Mouse (Mus musculus) brain, adult 2 months (tissue): ENCODE measurements at regions not wholly inside any gene's neighbourhood (a gene's known extent, or its start where the extent isn't known, plus 50 kb on each side); places are given as distances from the start of the nearest gene placed in this dataset.

Experiments
- DNase-seq: peaks from one replicate; pipeline ENCODE4 v3.0.0; 2011; ENCODE audit warnings: low read depth, low spot score

GRCm38 (mm10) chr19:21077771-21078548 is 124.0 kb upstream of the Tmc1 start:
- peak; percentile 26 for DNase-seq

GRCm38 (mm10) chr19:21068381-21068780 is 114.4 kb upstream of the Tmc1 start:
- DNase-seq = no peak

- no peak for DNase-seq
These were observed 112.6 kb upstream of the Tmc1 start for GRCm38 (mm10) chr19:21066432-21067113.

- DNase-seq = peak; percentile 67
These were observed 110.9 kb upstream of the Tmc1 start for GRCm38 (mm10) chr19:21064902-21065301.

- DNase-seq = peak; percentile 54
These were observed 99.9 kb upstream of the Tmc1 start for GRCm38 (mm10) chr19:21053597-21054544.

GRCm38 (mm10) chr19:21052771-21053170 is 98.8 kb upstream of the Tmc1 start:
- no peak for DNase-seq

- no peak for DNase-seq
These were observed 97.9 kb upstream of the Tmc1 start for GRCm38 (mm10) chr19:21051872-21052271.

GRCm38 (mm10) chr19:21050994-21051721 is 97.2 kb upstream of the Tmc1 start:
- DNase-seq = no peak

- no peak for DNase-seq
These were observed 95.3 kb upstream of the Tmc1 start for GRCm38 (mm10) chr19:21049301-21049700.

- no peak for DNase-seq
These were observed 91.6 kb upstream of the Tmc1 start for GRCm38 (mm10) chr19:21045565-21045964.

- DNase-seq = no peak
These were observed 90.0 kb upstream of the Tmc1 start for GRCm38 (mm10) chr19:21043958-21044357.

- DNase-seq = no peak
These were observed 88.5 kb upstream of the Tmc1 start for GRCm38 (mm10) chr19:21042536-21042935.

GRCm38 (mm10) chr19:21037448-21038077 is 83.6 kb upstream of the Tmc1 start:
- DNase-seq = peak; percentile 84

- DNase-seq = peak; percentile 44
These were observed 82.8 kb upstream of the Tmc1 start for GRCm38 (mm10) chr19:21036507-21037425.

GRCm38 (mm10) chr19:21035505-21035904 is 81.5 kb upstream of the Tmc1 start:
- no peak for DNase-seq

- peak; percentile 78 for DNase-seq
These were observed 80.0 kb upstream of the Tmc1 start for GRCm38 (mm10) chr19:21033991-21034390.

GRCm38 (mm10) chr19:21032558-21032957 is 78.6 kb upstream of the Tmc1 start:
- no peak for DNase-seq

GRCm38 (mm10) chr19:21031768-21032308 is 77.8 kb upstream of the Tmc1 start:
- peak; percentile 40 for DNase-seq

GRCm38 (mm10) chr19:21030971-21031370 is 77.0 kb upstream of the Tmc1 start:
- DNase-seq = no peak
